Mouse (Mus musculus) spleen, adult 2 months (tissue): Measurements from ENCODE around the gene Dip2b.

ENCODE experiments used
- CTCF ChIP-seq: fragments of 200-500 bp; IDR thresholded peaks from 2 replicates; pipeline ENCODE4 v1.5.1; 2011; ENCODE audit warnings: mild to moderate bottlenecking, inconsistent platforms; ENCODE audit not compliant: insufficient read depth, insufficient read length, insufficient replicate concordance; ENCODE audit errors: extremely low read depth
- POLR2A ChIP-seq: fragments of 200-500 bp; IDR thresholded peaks from 2 replicates; pipeline ENCODE4 v1.6.1; 2011; ENCODE audit warnings: low read depth, low read length, inconsistent platforms

DNA sequence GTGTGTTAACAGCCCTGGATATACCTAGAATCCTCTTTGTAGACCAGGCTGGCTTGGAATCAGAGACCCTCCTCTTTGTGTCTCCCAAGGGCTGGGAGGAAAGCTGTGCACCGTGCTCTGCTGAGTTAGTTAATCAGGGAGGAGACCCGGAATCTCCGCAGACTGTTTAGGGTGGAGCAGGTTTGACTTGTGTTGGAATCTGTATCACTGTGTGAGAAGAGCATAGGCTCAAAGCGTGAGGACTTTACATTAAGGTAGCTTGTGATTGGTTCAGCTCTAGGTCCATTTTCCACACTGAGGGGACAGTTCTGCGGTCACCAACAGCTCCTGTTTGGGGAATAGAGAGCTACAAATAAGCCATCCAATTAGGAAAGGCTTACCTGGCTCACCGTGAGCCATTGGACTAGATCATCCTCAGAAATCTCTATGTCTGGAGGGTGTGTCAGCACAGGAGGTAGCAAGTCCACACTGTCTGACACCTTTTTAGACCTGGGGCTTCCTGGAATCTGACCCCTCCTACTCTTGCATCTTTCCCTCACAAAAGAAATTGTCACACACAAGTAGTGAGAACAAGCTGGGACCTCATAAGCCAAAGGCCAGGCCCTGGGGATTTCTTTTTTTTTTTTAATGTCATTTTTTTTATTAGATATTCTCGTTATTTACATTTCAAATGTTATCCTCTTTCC lies 21.3 kb downstream of the Dip2b start:
- TF ChIP-seq POLR2A: no peak
- TF ChIP-seq CTCF: no peak
